ENCODE assay signal across 8 mouse cellular contexts in genomic region chr6:121183414-121184173, GRCm38 (mm10). TPM values are rescaled to one million over a fixed set of nuclear protein-coding genes. Genes with fewer than 3 reads are reported as not detected.
DNase-seq lines count a peak whose midpoint lies in the region; ATAC-seq and TF ChIP-seq lines count a peak whose summit lies in the region.

Gene Pex26 (plus strand): TSS chr6:121183667.

- 0 out of 2 replicates have a peak, but pooled peaks cover 19% of the 10 kb centered on the region for H3K36me3 ChIP-seq in embryonic facial prominence, embryonic 14.5 days (ENCODE audit: control insufficient read depth, insufficient read depth, low read length)
- peaks cover 12% of the 10 kb centered on the region for H3K36me3 ChIP-seq in limb, embryonic 14.5 days (ENCODE audit: control insufficient read depth, insufficient read depth, low read length)
- H3K36me3 ChIP-seq in midbrain, postnatal 0 days (ENCODE audit: insufficient read depth, low read length): peaks cover 16% of the 10 kb centered on the region

- peak; percentile 13; the same call in 1 of the 2 replicates for TF ChIP-seq CTCF in midbrain, postnatal 0 days (IDR thresholded peaks at IDR 0.05)

- peak within 1 kb of the TSS; percentile 86 for H3K4me2 ChIP-seq in embryonic facial prominence, embryonic 14.5 days (ENCODE audit: low read depth, low read length)
- H3K4me2 ChIP-seq in limb, embryonic 14.5 days (replicated peaks; ENCODE audit: low read depth, low read length, severe bottlenecking): peak within 1 kb of the TSS; percentile 92
- peak within 1 kb of the TSS; percentile 80 for H3K4me2 ChIP-seq in midbrain, postnatal 0 days (ENCODE audit: low read depth, low read length, poor library complexity, severe bottlenecking)

- peaks cover 6% of the 10 kb centered on the region for H3K4me1 ChIP-seq in embryonic facial prominence, embryonic 14.5 days (ENCODE audit: control insufficient read depth, insufficient read depth, low read length)
- H3K4me1 ChIP-seq in limb, embryonic 14.5 days (ENCODE audit: control insufficient read depth, insufficient read depth, low read length): peaks cover 16% of the 10 kb centered on the region
- peaks cover 8% of the 10 kb centered on the region; the same call in 1 of the 2 replicates for H3K4me1 ChIP-seq in midbrain, postnatal 0 days (ENCODE audit: insufficient read depth, low read length)

- no peaks in the 10 kb centered on the region for H3K27me3 ChIP-seq in embryonic facial prominence, embryonic 14.5 days (replicated peaks; ENCODE audit: control insufficient read depth, insufficient read depth, low read length)
- H3K27me3 ChIP-seq in limb, embryonic 14.5 days (ENCODE audit: control insufficient read depth, insufficient read depth, low read length): no peaks in the 10 kb centered on the region
- H3K27me3 ChIP-seq in midbrain, postnatal 0 days (ENCODE audit: insufficient read depth, low read length): no peaks in the 10 kb centered on the region

- peak; percentile 95 for DNase-seq in 3T3-L1 (ENCODE audit: low read depth, low spot score)
- DNase-seq in adrenal gland, postnatal 4 days (ENCODE audit: low spot score in 2 of 2): peak; percentile 63 to 80
- peak; percentile 95 for DNase-seq in embryonic facial prominence, embryonic 14.5 days (ENCODE audit: low spot score)
- DNase-seq in heart, adult 8-10 months (ENCODE audit: low spot score): peak; percentile 95
- DNase-seq in kidney, adult 9 months: peak; percentile 94
- DNase-seq in limb, embryonic 14.5 days (ENCODE audit: low spot score): peak; percentile 90
- DNase-seq in midbrain, postnatal 0 days (ENCODE audit: low spot score): peak; percentile 95
- DNase-seq in spleen, postnatal 14 days (ENCODE audit: low spot score in 2 of 2): peak; percentile 84 to 91

- peak within 1 kb of the TSS; percentile 90 for H3K27ac ChIP-seq in embryonic facial prominence, embryonic 14.5 days (replicated peaks; ENCODE audit: low read depth, low read length)
- peak within 1 kb of the TSS; percentile 87 for H3K27ac ChIP-seq in limb, embryonic 14.5 days (replicated peaks; ENCODE audit: low read depth, low read length)
- peak within 1 kb of the TSS; percentile 68 for H3K27ac ChIP-seq in midbrain, postnatal 0 days (ENCODE audit: low read depth, low read length)

- peak within 1 kb of the TSS; percentile 69 for H3K9ac ChIP-seq in embryonic facial prominence, embryonic 14.5 days (ENCODE audit: low read depth, low read length)
- peak within 1 kb of the TSS; percentile 65 for H3K9ac ChIP-seq in limb, embryonic 14.5 days (ENCODE audit: low read depth, low read length, severe bottlenecking)
- peak within 1 kb of the TSS; percentile 79 for H3K9ac ChIP-seq in midbrain, postnatal 0 days (replicated peaks; ENCODE audit: low read length, poor library complexity, severe bottlenecking)

- peak within 1 kb of the TSS; percentile 61 for H3K4me3 ChIP-seq in embryonic facial prominence, embryonic 14.5 days (ENCODE audit: low read depth, low read length)
- peak within 1 kb of the TSS; percentile 61 for H3K4me3 ChIP-seq in limb, embryonic 14.5 days (replicated peaks; ENCODE audit: low read length)
- peak within 1 kb of the TSS; percentile 76 for H3K4me3 ChIP-seq in midbrain, postnatal 0 days (ENCODE audit: low read depth, low read length)

- peak; percentile 79; the same call in 1 of the 2 replicates for TF ChIP-seq POLR2A in limb, embryonic 14.5 days (IDR thresholded peaks at IDR 0.05; ENCODE audit: borderline replicate concordance, extremely low read depth, insufficient read depth, insufficient read length)

- 1% methylated on average over 31 of the region's 32 CpGs for WGBS in embryonic facial prominence, embryonic 14.5 days
- WGBS in limb, embryonic 14.5 days: 1% methylated on average over 32 of the region's 32 CpGs
- 2% methylated on average over 32 of the region's 32 CpGs for WGBS in midbrain, postnatal 0 days

- no peaks in the 10 kb centered on the region for H3K9me3 ChIP-seq in embryonic facial prominence, embryonic 14.5 days (ENCODE audit: control insufficient read depth, low read length)
- H3K9me3 ChIP-seq in limb, embryonic 14.5 days (ENCODE audit: control insufficient read depth, low read length): no peaks in the 10 kb centered on the region
- no peaks in the 10 kb centered on the region for H3K9me3 ChIP-seq in midbrain, postnatal 0 days (ENCODE audit: low read length)

- ATAC-seq in embryonic facial prominence, embryonic 14.5 days (ENCODE audit: low read depth): peak; percentile 90
- ATAC-seq in limb, embryonic 14.5 days (ENCODE audit: low FRiP score, low read depth): peak; percentile 89
- peak; percentile 89 for ATAC-seq in midbrain, postnatal 0 days (ENCODE audit: low FRiP score)

RNA-seq across cellular contexts. Expression of gene Pex26, which starts in this region (rescaled TPM):
- 10 to 100 TPM; 13.4 TPM for total RNA-seq in adrenal gland, postnatal 4 days (2021)
- 7.6 and 8.9 TPM in 2 replicates for polyA plus RNA-seq in embryonic facial prominence, embryonic 14.5 days (2014; fragmentation: Nextera tagmentation; extraction: Ambion mirVana)
- total RNA-seq in heart, adult 8-10 months (2022): 1 to 10 TPM; 5.9 to 6.6 (median 6.3) TPM
- 15.2 and 18.7 TPM in 2 replicates for polyA plus RNA-seq in limb, embryonic 14.5 days (2012; rRNA removed)
- polyA plus RNA-seq in limb, embryonic 14.5 days (2014; fragmentation: Nextera tagmentation; extraction: Ambion mirVana): 10.0 and 10.3 TPM in 2 replicates
- 31.2 and 32.6 TPM in 2 replicates for total RNA-seq in midbrain, postnatal 0 days (2014; rRNA removed)
- 12.7 and 13.6 TPM in 2 replicates for polyA plus RNA-seq in midbrain, postnatal 0 days (2015; fragmentation: Nextera tagmentation; extraction: Ambion mirVana)

Comparison
In these comparisons a context has a peak if more than half of its experiments do, and no peak if none do; other contexts are left out.
1. Peak in every context shown above with its lines: DNase-seq, ATAC-seq, H3K4me3 ChIP-seq and H3K27ac ChIP-seq.